Mouse (Mus musculus) urinary bladder, postnatal 25 days (tissue): ENCODE data around the gene Lrrc3b.
A peak's percentile ranks its signal among the peaks of the same experiment; 100 is the strongest.

Experiments
- DNase-seq: peaks from one replicate; pipeline ENCODE4 v3.0.0; 2022; ENCODE audit warnings: low spot score

Gene Lrrc3b

GRCm38 (mm10) chr14:15438485-15439157 lies at the start of gene Lrrc3b:
Gene Lrrc3b, minus strand, starts transcription at chr14:15438987.
- DNase-seq = no peak

- no peak for DNase-seq
These were observed 38.9 kb upstream of the Lrrc3b start for GRCm38 (mm10) chr14:15477668-15478067.

GRCm38 (mm10) chr14:15438096-15438484 lies 697 bp downstream of the Lrrc3b start:
- DNase-seq = no peak

GRCm38 (mm10) chr14:15437501-15437941 lies 1.3 kb downstream of the Lrrc3b start:
- no peak for DNase-seq

GRCm38 (mm10) chr14:15437046-15437445 lies 1.7 kb downstream of the Lrrc3b start:
- no peak for DNase-seq

GRCm38 (mm10) chr14:15436586-15436985 lies 2.2 kb downstream of the Lrrc3b start:
- no peak for DNase-seq

GRCm38 (mm10) chr14:15432396-15432795 lies 6.4 kb downstream of the Lrrc3b start:
- no peak for DNase-seq

- DNase-seq = no peak
These were observed 17.2 kb downstream of the Lrrc3b start for GRCm38 (mm10) chr14:15421624-15422023.

DNA sequence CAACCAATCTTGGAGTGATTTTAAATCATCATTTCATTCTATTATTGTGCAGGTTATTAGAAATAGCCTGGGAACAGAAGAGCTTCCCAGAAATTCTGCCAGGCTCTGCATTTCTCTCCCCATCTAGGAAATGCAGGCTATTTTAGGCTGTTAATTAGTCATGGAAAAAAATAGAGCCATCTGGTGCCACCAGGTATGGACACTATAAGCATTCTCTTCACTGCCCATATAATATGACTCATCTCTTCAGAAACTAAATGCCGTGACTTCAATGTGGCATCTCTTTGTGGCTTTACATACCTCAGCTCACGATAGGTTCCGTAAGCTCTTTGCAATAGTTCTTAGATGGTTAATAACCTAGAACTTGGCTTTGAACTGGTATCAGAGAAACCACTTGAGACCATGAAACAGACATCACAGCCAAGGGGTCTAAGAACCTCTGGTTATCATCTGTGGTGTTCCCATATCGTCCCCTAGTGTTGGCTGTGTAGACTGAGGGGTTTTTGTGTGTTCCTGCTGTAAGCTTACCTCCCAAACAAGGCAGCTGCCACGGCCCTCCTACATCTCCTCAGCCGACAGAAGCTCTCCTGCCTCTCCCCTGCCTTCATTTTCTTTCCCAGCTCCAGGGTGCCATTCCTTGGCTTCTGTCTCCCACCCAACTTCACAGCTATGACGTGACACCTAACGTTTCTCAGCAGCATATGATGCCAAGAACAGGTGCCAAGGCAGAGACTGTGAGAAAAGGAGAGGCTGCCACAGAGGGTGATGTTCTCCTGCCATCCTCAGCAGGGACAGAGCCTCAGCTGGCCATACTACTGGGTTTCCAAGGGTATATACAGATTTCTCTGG lies 27.9 kb downstream of the Lrrc3b start:
- DNase-seq = no peak

- DNase-seq = no peak
These were observed 53.3 kb downstream of the Lrrc3b start for GRCm38 (mm10) chr14:15385536-15385935.

- no peak for DNase-seq
These were observed 53.8 kb downstream of the Lrrc3b start for GRCm38 (mm10) chr14:15384972-15385371.

DNA sequence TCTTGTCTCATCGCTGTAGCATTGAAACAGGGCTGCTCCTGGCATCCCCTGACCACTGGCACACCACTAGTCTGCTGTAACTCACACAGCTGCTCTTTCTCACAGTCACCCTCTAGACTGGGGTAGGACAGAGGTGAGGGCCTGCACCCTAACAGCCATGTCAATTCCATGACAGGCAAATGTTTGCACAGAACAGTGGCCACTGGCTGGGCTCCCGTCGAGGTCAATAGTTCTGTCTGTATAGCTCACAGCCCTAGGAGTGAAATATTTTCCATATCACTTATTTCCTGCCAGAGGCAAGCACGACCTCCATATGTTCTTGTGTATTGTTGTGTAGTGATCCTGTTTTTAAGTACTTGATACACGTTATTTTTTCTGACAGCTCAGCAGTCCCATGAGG lies 54.3 kb downstream of the Lrrc3b start:
- no peak for DNase-seq

GRCm38 (mm10) chr14:15383133-15383532 lies 55.7 kb downstream of the Lrrc3b start:
- no peak for DNase-seq

- no peak for DNase-seq
These were observed 61.4 kb downstream of the Lrrc3b start for GRCm38 (mm10) chr14:15377368-15377767.

GRCm38 (mm10) chr14:15376786-15377185 lies 62.0 kb downstream of the Lrrc3b start:
- no peak for DNase-seq

DNA sequence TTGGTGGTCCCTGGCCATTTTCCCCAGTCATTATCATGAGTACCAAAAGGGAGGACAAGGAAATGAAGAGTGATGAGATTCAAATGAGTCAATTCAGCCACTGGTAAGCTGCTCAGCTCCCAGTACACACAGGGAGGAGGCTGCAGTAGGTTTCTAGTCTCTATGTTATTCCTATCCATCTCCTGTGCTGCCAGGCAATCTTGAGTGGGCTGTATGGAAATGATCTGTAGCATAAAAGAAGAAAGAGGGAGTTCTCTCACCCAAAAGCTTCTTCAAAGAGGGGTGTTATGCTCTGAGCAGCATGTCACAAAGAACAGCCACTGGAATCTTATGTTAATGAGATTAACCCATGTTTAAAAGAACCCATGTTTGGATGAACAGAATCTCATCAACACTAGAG lies 64.5 kb downstream of the Lrrc3b start:
- no peak for DNase-seq

- DNase-seq = no peak
These were observed 65.8 kb downstream of the Lrrc3b start for GRCm38 (mm10) chr14:15372985-15373384.

DNA sequence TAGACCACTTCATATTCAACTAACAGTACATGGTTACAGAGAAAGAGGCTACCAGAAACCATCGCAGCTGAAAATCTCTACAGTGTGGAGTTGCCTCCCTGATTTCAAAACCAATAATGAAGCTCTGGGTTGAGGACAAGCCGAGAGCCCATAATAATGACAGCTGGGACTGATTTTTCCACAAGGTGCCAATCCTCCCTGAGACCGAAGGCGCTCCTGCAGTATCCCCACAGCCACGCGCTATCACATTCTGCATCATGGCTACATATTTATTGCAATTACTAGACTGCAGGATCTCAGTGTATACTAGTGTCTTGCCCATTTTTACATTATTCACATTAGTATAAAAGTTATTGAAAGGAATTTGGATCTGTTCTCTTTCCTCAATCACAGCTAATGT lies 73.7 kb downstream of the Lrrc3b start:
- no peak for DNase-seq

- DNase-seq = no peak
These were observed 78.9 kb downstream of the Lrrc3b start for GRCm38 (mm10) chr14:15359893-15360292.

DNA sequence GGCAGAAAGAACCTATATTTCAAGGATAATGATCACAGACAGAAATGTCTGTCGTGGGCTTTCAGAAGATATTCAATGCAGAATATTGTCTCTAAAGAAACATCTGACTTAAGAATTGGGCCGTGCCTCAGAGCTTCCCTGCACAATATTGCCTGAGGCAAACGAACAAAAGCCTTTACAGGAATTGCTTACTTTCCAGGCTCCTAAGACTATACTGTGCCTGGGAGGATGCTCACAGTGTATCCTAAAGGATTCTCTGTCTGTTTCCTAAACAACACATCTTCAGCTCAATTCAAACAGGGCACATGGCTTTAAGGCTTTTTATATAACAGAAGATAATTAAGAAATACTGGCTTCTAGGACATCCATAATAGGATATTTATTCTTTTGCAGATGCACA lies 79.7 kb downstream of the Lrrc3b start:
- no peak for DNase-seq

GRCm38 (mm10) chr14:15355512-15355911 lies 83.3 kb downstream of the Lrrc3b start:
- peak; percentile 68 for DNase-seq

DNA sequence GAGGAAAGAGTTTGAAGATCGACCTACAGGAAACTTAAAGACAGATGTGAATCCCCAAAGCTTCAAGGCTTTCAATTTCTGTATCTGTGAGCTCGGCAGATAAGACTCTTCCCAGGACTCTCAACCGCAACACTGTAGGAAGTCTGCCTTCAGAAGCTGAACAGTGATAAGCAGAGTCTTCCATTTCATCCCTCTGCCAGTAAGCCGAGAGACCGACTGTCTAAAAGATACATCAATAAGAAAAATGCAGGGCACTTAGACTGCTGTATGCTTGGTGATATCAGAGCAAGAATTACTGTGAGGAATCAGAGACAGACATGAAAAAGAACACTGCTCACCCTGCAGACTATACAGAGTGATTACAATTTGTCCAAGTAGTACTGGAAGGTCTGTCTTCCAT lies 84.5 kb downstream of the Lrrc3b start:
- DNase-seq = no peak

- no peak for DNase-seq
These were observed 105.7 kb downstream of the Lrrc3b start for GRCm38 (mm10) chr14:15333130-15333529.
